18 mouse cellular contexts compared by ENCODE assay signal in the genomic region with DNA sequence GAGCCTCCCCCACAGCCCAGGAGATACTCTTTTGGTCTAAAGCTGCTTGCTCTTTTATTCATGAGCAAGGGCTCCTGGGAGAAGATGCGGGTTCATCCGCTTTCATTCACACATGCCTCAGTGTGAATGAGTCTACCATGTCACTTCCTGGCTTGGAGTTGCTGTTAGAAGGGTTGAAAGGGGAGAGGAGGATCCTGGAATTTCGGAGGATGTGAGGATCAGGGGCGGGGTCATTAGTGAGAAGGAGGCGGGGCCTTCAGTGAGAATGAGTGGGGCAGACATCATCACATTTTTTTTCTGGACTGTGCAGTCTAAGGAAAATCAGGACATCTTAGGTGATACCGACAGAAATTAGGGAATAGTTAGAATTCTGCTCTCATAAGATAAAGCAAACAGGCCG.
"Had no signal": no experiment of that assay in that cellular context is flagged by ENCODE, and none has a peak within 500 bp of the region (broad histone marks: within the 10 kb centered on the region; RNA-seq: fewer than 3 reads in every experiment).

No protein-coding gene starts in this region.

- H3K9ac ChIP-seq: limb, embryonic 13.5 days; liver, embryonic 12.5 days; liver, embryonic 15.5 days; lung, embryonic 15.5 days; midbrain, embryonic 12.5 days had no signal

- H3K4me2 ChIP-seq: limb, embryonic 13.5 days; liver, embryonic 12.5 days; liver, embryonic 15.5 days; lung, embryonic 15.5 days; midbrain, embryonic 12.5 days had no signal

- H3K27ac ChIP-seq: limb, embryonic 10.5 days; limb, embryonic 13.5 days; liver, embryonic 12.5 days; liver, embryonic 15.5 days; lung, embryonic 15.5 days; midbrain, embryonic 12.5 days; stomach, postnatal 0 days had no signal

- H3K9me3 ChIP-seq: limb, embryonic 10.5 days; limb, embryonic 13.5 days; liver, embryonic 12.5 days; liver, embryonic 15.5 days; lung, embryonic 15.5 days; midbrain, embryonic 12.5 days had no signal

- H3K4me1 ChIP-seq: limb, embryonic 10.5 days; limb, embryonic 13.5 days; liver, embryonic 12.5 days; liver, embryonic 15.5 days; lung, embryonic 15.5 days had no signal

- ATAC-seq: liver, embryonic 12.5 days had no signal

- H3K36me3 ChIP-seq: limb, embryonic 10.5 days; limb, embryonic 13.5 days; liver, embryonic 12.5 days; liver, embryonic 15.5 days; lung, embryonic 15.5 days; midbrain, embryonic 12.5 days had no signal

- H3K27me3 ChIP-seq: limb, embryonic 13.5 days; liver, embryonic 12.5 days; liver, embryonic 15.5 days; lung, embryonic 15.5 days; midbrain, embryonic 12.5 days had no signal

- H3K4me3 ChIP-seq: limb, embryonic 10.5 days; limb, embryonic 13.5 days; liver, embryonic 12.5 days; liver, embryonic 15.5 days; lung, embryonic 15.5 days; midbrain, embryonic 12.5 days had no signal

- DNase-seq: kidney, adult 18-20 months; kidney, adult 9 months; kidney, postnatal 14 days; kidney, postnatal 4 days; liver; lung, adult 18-20 months; lung, postnatal 10 days; lung, postnatal 4 days; thymus, adult 2 months; thymus, postnatal 14 days; thymus, postnatal 4 days had no signal
